Mouse (Mus musculus) lung, embryonic 15.5 days (tissue): ENCODE data around the gene Mvp. TPM values are rescaled to one million over a fixed set of nuclear protein-coding genes. Genes with fewer than 3 reads are reported as not detected.

Source experiments
- ATAC-seq: fragments of 200-750 bp; cut with Nextera tagmentation; 2 replicates; pipeline ENCODE4 v1.8.0; 2017; ENCODE audit warnings: moderate number of reproducible peaks, borderline replicate concordance; ENCODE audit not compliant: low FRiP score, low TSS enrichment; ENCODE audit errors: extremely low read depth
- H3K27ac ChIP-seq: fragments of 300-500 bp; sonication (generic); 2 replicates; pipeline ENCODE4 v1.5.1; 2015; ENCODE audit warnings: moderate library complexity, mild to moderate bottlenecking, inconsistent platforms
- H3K27me3 ChIP-seq: fragments of 300-500 bp; sonication (generic); 2 replicates; pipeline ENCODE4 v1.6.1; 2015; ENCODE audit warnings: inconsistent platforms
- H3K36me3 ChIP-seq: fragments of 300-500 bp; sonication (generic); 2 replicates; pipeline ENCODE4 v1.6.1; 2015; ENCODE audit warnings: inconsistent platforms
- H3K4me1 ChIP-seq: fragments of 300-500 bp; sonication (generic); 2 replicates; pipeline ENCODE4 v1.6.1; 2015; ENCODE audit warnings: inconsistent platforms
- H3K4me2 ChIP-seq: fragments of 300-500 bp; sonication (generic); 2 replicates; pipeline ENCODE4 v1.6.1; 2015; ENCODE audit warnings: inconsistent platforms, mild to moderate bottlenecking, moderate library complexity
- H3K4me3 ChIP-seq: fragments of 300-500 bp; sonication (generic); 2 replicates; pipeline ENCODE4 v1.5.1; 2015; ENCODE audit warnings: mild to moderate bottlenecking, inconsistent platforms
- H3K9ac ChIP-seq: fragments of 300-500 bp; sonication (generic); 2 replicates; pipeline ENCODE4 v1.6.1; 2015; ENCODE audit warnings: inconsistent platforms
- H3K9me3 ChIP-seq: fragments of 300-500 bp; sonication (generic); 2 replicates; pipeline ENCODE4 v1.6.1; 2016; ENCODE audit warnings: inconsistent platforms
- WGBS: fragments of 180-500 bp; shearing (Covaris S2); methylation state at CpG from one replicate; pipeline ENCODE4 v1.1.7; 2015; 5-methylcytosine and 5-hydroxymethylcytosine counted together
- polyA plus RNA-seq: library from polyadenylated mRNA; unstranded; fragments of >200 nt; fragmentation: Nextera tagmentation; extraction: Ambion mirVana; gene quantifications from 2 replicates; pipeline ENCODE4 v1.2.1, GENCODE M21; 2015

The Mvp gene
- polyA plus RNA-seq, 1 experiment from 2014 or later, result 13.9 TPM

- peaks cover 10% of the 10 kb centered on the region for H3K36me3 ChIP-seq
- no peak for ATAC-seq
- H3K4me1 ChIP-seq, result peaks cover 22% of the 10 kb centered on the region
- no peak overlapping the region for H3K9ac ChIP-seq
- H3K4me3 ChIP-seq, result no peak overlapping the region
- 79% methylated on average over 17 of the region's 17 CpGs for WGBS
- no peaks in the 10 kb centered on the region for H3K9me3 ChIP-seq
- no peaks in the 10 kb centered on the region for H3K27me3 ChIP-seq
- peak overlapping the region; percentile 48; the same call in 1 of the 2 replicates for H3K27ac ChIP-seq
- H3K4me2 ChIP-seq, result no peak overlapping the region
These were observed 4.9 kb downstream of the Mvp start for GRCm38 (mm10) chr7:127009307-127010085.

GRCm38 (mm10) chr7:127008239-127009019 is 6.0 kb downstream of the Mvp start:
- Histone ChIP-seq H3K9ac (no peak overlapping the region), H3K4me1 (peaks cover 12% of the 10 kb centered on the region), H3K9me3 (no peaks in the 10 kb centered on the region), H3K4me2 (peak overlapping the region; percentile 5; the same call in 1 of the 2 replicates), H3K36me3 (peaks cover 8% of the 10 kb centered on the region), H3K27ac (peak overlapping the region; percentile 48), H3K27me3 (no peaks in the 10 kb centered on the region), H3K4me3 (no peak overlapping the region)
- WGBS, result 43% methylated on average over 9 of the region's 9 CpGs
- peak; percentile 79 for ATAC-seq

GRCm38 (mm10) chr7:127007313-127008024 is 7.0 kb downstream of the Mvp start:
- Histone ChIP-seq H3K4me1 (peaks cover 7% of the 10 kb centered on the region), H3K9ac (no peak overlapping the region), H3K4me2 (no peak overlapping the region), H3K27ac (no peak overlapping the region), H3K9me3 (no peaks in the 10 kb centered on the region), H3K27me3 (no peaks in the 10 kb centered on the region), H3K4me3 (no peak overlapping the region), H3K36me3 (no peaks in the 10 kb centered on the region)
- WGBS, result 75% methylated on average over 6 of the region's 6 CpGs
- ATAC-seq, result no peak

GRCm38 (mm10) chr7:127004122-127004875 is 10.1 kb downstream of the Mvp start:
- Histone ChIP-seq H3K9me3 (no peaks in the 10 kb centered on the region), H3K4me1 (peaks cover 3% of the 10 kb centered on the region), H3K9ac (no peak overlapping the region), H3K4me2 (no peak overlapping the region), H3K4me3 (no peak overlapping the region), H3K27ac (no peak overlapping the region), H3K27me3 (no peaks in the 10 kb centered on the region), H3K36me3 (no peaks in the 10 kb centered on the region)
- 83% methylated on average over 4 of the region's 4 CpGs for WGBS
- no peak for ATAC-seq

GRCm38 (mm10) chr7:127003620-127004019 is 10.8 kb downstream of the Mvp start:
- ATAC-seq, result no peak
- Histone ChIP-seq H3K4me3 (no peak overlapping the region), H3K4me1 (no peaks in the 10 kb centered on the region; the same call in 1 of the 2 replicates), H3K9me3 (no peaks in the 10 kb centered on the region), H3K27me3 (no peaks in the 10 kb centered on the region), H3K4me2 (no peak overlapping the region), H3K36me3 (no peaks in the 10 kb centered on the region), H3K9ac (no peak overlapping the region), H3K27ac (no peak overlapping the region)
- WGBS, result 82% methylated on average over 5 of the region's 5 CpGs

- WGBS, result 59% methylated on average over 10 of the region's 10 CpGs
- Histone ChIP-seq H3K27me3 (no peaks in the 10 kb centered on the region), H3K4me2 (no peak overlapping the region), H3K4me1 (no peaks in the 10 kb centered on the region), H3K9ac (no peak overlapping the region), H3K36me3 (no peaks in the 10 kb centered on the region; the same call in 1 of the 2 replicates), H3K9me3 (no peaks in the 10 kb centered on the region), H3K27ac (no peak overlapping the region), H3K4me3 (no peak overlapping the region)
- ATAC-seq, result no peak
These were observed 14.9 kb downstream of the Mvp start for GRCm38 (mm10) chr7:126999568-126999967.

GRCm38 (mm10) chr7:126996449-126996848 is 18.0 kb downstream of the Mvp start:
- no peak for ATAC-seq
- 83% methylated on average over 4 of the region's 4 CpGs for WGBS
- Histone ChIP-seq H3K27me3 (no peaks in the 10 kb centered on the region), H3K9me3 (no peaks in the 10 kb centered on the region), H3K27ac (no peak overlapping the region), H3K9ac (no peak overlapping the region), H3K4me1 (no peaks in the 10 kb centered on the region), H3K36me3 (no peaks in the 10 kb centered on the region; the same call in 1 of the 2 replicates), H3K4me3 (no peak overlapping the region), H3K4me2 (no peak overlapping the region)

GRCm38 (mm10) chr7:126988816-126989215 is 25.6 kb downstream of the Mvp start:
- H3K4me1 ChIP-seq, result no peaks in the 10 kb centered on the region
- H3K27me3 ChIP-seq, result no peaks in the 10 kb centered on the region
- 56% methylated on average over 8 of the region's 8 CpGs for WGBS
- no peaks in the 10 kb centered on the region for H3K36me3 ChIP-seq
- H3K4me3 ChIP-seq, result no peak overlapping the region
- no peaks in the 10 kb centered on the region for H3K9me3 ChIP-seq
- no peak for ATAC-seq
- H3K4me2 ChIP-seq, result no peak overlapping the region
- H3K9ac ChIP-seq, result no peak overlapping the region
- H3K27ac ChIP-seq, result no peak overlapping the region

GRCm38 (mm10) chr7:126986319-126986718 is 28.1 kb downstream of the Mvp start:
- H3K4me2 ChIP-seq, result no peak overlapping the region
- no peaks in the 10 kb centered on the region for H3K4me1 ChIP-seq
- no peak for ATAC-seq
- WGBS, result 31% methylated on average over 9 of the region's 9 CpGs
- H3K36me3 ChIP-seq, result no peaks in the 10 kb centered on the region
- H3K27me3 ChIP-seq, result no peaks in the 10 kb centered on the region
- H3K4me3 ChIP-seq, result no peak overlapping the region
- H3K27ac ChIP-seq, result no peak overlapping the region
- no peak overlapping the region for H3K9ac ChIP-seq
- no peaks in the 10 kb centered on the region for H3K9me3 ChIP-seq

GRCm38 (mm10) chr7:126984667-126985444 is 29.6 kb downstream of the Mvp start:
- no peak overlapping the region for H3K4me2 ChIP-seq
- WGBS, result 34% methylated on average over 10 of the region's 10 CpGs
- no peak overlapping the region for H3K9ac ChIP-seq
- H3K4me1 ChIP-seq, result no peaks in the 10 kb centered on the region
- no peak for ATAC-seq
- no peaks in the 10 kb centered on the region for H3K27me3 ChIP-seq
- H3K36me3 ChIP-seq, result peaks cover 8% of the 10 kb centered on the region; the same call in 1 of the 2 replicates
- no peak overlapping the region for H3K27ac ChIP-seq
- H3K4me3 ChIP-seq, result no peak overlapping the region
- H3K9me3 ChIP-seq, result no peaks in the 10 kb centered on the region
